Mouse (Mus musculus) forebrain, embryonic 12.5 days (tissue): ENCODE measurements around the gene Igfbp4. TPM values are rescaled to one million over a fixed set of nuclear protein-coding genes. Genes with fewer than 3 reads are reported as not detected.

Source experiments
- ATAC-seq: fragments of 200-750 bp; cut with Nextera tagmentation; 2 replicates; pipeline ENCODE4 v1.8.0; 2017; ENCODE audit warnings: moderate TSS enrichment; ENCODE audit not compliant: low FRiP score
- H3K27ac ChIP-seq: fragments of 300-500 bp; sonication (generic); 2 replicates; pipeline ENCODE4 v1.5.1; 2016; ENCODE audit warnings: mild to moderate bottlenecking
- H3K27me3 ChIP-seq: fragments of 300-500 bp; sonication (generic); 2 replicates; pipeline ENCODE4 v1.6.1; 2016; ENCODE audit warnings: mild to moderate bottlenecking
- H3K36me3 ChIP-seq: fragments of 300-500 bp; sonication (generic); replicated peaks from 2 replicates; pipeline ENCODE4 v1.6.1; 2016; ENCODE audit warnings: mild to moderate bottlenecking
- H3K4me1 ChIP-seq: fragments of 300-500 bp; sonication (generic); 2 replicates; pipeline ENCODE4 v1.6.1; 2016
- H3K4me2 ChIP-seq: fragments of 300-500 bp; sonication (generic); 2 replicates; pipeline ENCODE4 v1.6.1; 2016; ENCODE audit warnings: mild to moderate bottlenecking, moderate library complexity
- H3K4me3 ChIP-seq: fragments of 300-500 bp; sonication (generic); replicated peaks from 2 replicates; pipeline ENCODE4 v1.5.1; 2016; ENCODE audit warnings: mild to moderate bottlenecking
- H3K9ac ChIP-seq: fragments of 300-500 bp; sonication (generic); 2 replicates; pipeline ENCODE4 v1.6.1; 2016; ENCODE audit warnings: mild to moderate bottlenecking
- H3K9me3 ChIP-seq: fragments of 300-500 bp; sonication (generic); 2 replicates; pipeline ENCODE4 v1.6.1; 2016
- WGBS: fragments of 180-500 bp; shearing (Covaris S2); methylation state at CpG from one replicate; pipeline ENCODE4 v1.1.7; 2016; 5-methylcytosine and 5-hydroxymethylcytosine counted together
- polyA plus RNA-seq: library from polyadenylated mRNA; unstranded; fragments of >200 nt; fragmentation: Nextera tagmentation; extraction: Ambion mirVana; gene quantifications from 2 replicates; pipeline ENCODE4 v1.2.1, GENCODE M21; 2016

Igfbp4 gene
- polyA plus RNA-seq, 1 experiment from 2014 or later, result 247 TPM

GRCm38 (mm10) chr11:99043632-99044031 lies 2.6 kb downstream of the Igfbp4 start:
- WGBS, result 90% methylated on average over 6 of the region's 6 CpGs
- H3K27ac ChIP-seq, result no peak overlapping the region
- no peak for ATAC-seq
- peaks cover 34% of the 10 kb centered on the region for H3K4me1 ChIP-seq
- peaks cover 7% of the 10 kb centered on the region; the same call in 1 of the 2 replicates for H3K36me3 ChIP-seq
- peaks cover 9% of the 10 kb centered on the region; the same call in 1 of the 2 replicates for H3K27me3 ChIP-seq
- H3K4me3 ChIP-seq, result no peak overlapping the region
- no peak overlapping the region for H3K4me2 ChIP-seq
- no peaks in the 10 kb centered on the region for H3K9me3 ChIP-seq
- no peak overlapping the region for H3K9ac ChIP-seq

DNA sequence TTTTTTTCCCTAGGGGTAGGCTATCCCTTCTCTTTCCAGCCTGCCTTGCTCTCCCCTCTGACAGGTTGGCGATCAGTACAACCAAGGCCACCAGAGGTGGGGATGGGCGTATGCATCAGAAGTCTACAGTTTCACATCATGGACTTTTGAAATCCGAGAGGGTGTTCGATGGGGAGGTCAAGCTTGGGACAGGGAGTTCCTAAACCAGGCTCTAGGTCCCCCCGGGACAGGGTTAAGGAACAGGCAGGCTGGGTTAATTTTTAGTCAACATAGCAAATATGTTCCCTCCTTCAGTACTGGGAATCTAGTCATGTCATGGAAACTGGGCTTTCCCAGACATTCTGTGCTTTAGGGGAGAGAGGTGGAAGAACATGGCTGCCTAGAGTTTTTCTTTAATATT lies 3.3 kb downstream of the Igfbp4 start:
- Histone ChIP-seq H3K4me2 (no peak overlapping the region), H3K4me3 (no peak overlapping the region), H3K36me3 (peaks cover 14% of the 10 kb centered on the region; the same call in 1 of the 2 replicates), H3K9me3 (no peaks in the 10 kb centered on the region), H3K4me1 (peaks cover 34% of the 10 kb centered on the region), H3K27ac (no peak overlapping the region), H3K9ac (no peak overlapping the region), H3K27me3 (peaks cover 4% of the 10 kb centered on the region; the same call in 1 of the 2 replicates)
- ATAC-seq, result no peak
- 91% methylated on average over 5 of the region's 5 CpGs for WGBS

DNA sequence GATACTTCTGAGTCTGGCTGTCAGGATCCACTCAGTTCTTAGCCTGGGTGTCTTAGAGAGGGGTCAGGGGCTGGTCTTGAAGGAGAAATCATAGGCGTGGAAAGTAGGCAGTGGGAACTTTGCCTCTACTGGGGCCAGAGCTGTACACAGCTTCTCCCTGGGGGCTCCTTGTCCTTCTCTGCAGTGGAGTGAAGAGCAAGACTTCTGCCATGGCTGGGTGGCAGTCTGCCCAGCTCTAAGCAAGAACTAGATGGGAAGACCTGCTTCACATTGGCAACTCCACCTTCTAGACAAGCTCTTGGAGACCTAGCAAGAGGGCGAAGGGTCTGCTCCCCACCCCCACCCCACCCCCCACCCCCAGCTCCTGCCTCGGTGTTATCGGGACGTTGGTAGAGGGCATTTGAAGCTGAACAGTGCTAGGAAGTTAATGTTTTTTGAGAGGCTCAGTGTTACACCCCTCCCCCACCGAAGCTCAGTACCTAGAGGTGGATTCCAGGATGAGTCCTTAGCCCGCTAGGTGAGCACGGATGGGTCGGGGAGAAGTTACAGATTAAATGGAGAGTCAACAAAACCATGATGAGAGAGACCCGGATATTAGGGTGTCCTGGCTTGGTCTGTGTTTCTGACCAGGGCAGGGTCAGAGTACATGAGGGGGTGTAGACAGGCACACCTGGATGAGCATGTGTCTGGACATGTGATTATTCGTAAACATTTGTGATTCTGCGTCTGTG lies 4.3 kb downstream of the Igfbp4 start:
- Histone ChIP-seq H3K4me2 (no peak overlapping the region), H3K4me3 (no peak overlapping the region), H3K36me3 (peaks cover 23% of the 10 kb centered on the region), H3K9ac (no peak overlapping the region), H3K9me3 (no peaks in the 10 kb centered on the region), H3K27me3 (peaks cover 3% of the 10 kb centered on the region; the same call in 1 of the 2 replicates), H3K4me1 (peaks cover 31% of the 10 kb centered on the region), H3K27ac (no peak overlapping the region)
- ATAC-seq, result no peak
- WGBS, result 92% methylated on average over 12 of the region's 12 CpGs

DNA sequence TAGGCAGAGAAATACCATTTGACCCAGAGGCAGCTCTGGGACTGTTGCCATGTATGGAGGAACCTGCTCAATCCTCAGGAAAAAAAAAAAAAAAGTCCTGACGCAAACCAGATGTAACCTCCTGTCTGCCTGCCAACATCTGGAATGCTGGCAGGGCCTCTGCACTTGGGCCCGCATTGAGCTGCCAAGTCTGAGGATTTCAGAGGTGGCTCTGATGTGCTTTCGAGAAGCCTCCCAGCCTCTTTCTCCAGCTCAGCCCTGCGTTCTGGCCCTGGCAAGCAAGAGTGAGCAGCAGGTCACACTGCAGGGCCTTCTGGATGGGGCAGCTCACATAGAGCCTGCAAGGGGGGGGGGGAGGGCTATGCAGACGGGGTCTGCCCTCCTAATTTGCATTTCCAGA lies 6.1 kb downstream of the Igfbp4 start:
- no peak overlapping the region for H3K9ac ChIP-seq
- H3K36me3 ChIP-seq, result peaks cover 40% of the 10 kb centered on the region
- no peak overlapping the region for H3K4me2 ChIP-seq
- no peak for ATAC-seq
- WGBS, result 75% methylated on average over 5 of the region's 5 CpGs
- no peaks in the 10 kb centered on the region for H3K9me3 ChIP-seq
- peak overlapping the region; percentile 26; the same call in 1 of the 2 replicates for H3K27ac ChIP-seq
- H3K4me1 ChIP-seq, result peaks cover 14% of the 10 kb centered on the region
- peaks cover under 1% of the 10 kb centered on the region; the same call in 1 of the 2 replicates for H3K27me3 ChIP-seq
- no peak overlapping the region for H3K4me3 ChIP-seq

DNA sequence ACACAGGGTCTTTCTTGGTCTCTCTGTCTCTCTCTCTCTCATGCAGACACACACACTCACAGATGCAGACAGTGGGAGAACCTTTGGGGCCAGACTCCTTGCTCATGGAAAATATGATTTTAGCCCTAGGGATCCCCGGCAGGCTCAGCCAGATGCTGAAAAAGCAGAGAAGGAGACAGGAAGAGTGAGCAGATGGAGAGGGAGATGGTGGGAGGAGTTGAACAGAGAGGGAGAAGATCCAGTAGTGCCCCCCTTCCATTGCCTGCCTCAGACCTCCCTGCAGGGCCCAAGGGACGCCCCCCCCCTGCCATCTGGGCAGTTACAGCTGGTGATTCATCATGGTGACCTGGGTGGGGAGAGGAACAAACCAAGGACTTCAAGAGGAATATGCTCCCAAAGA lies 6.6 kb downstream of the Igfbp4 start:
- Histone ChIP-seq H3K9ac (no peak overlapping the region), H3K4me3 (no peak overlapping the region), H3K9me3 (no peaks in the 10 kb centered on the region), H3K4me2 (no peak overlapping the region), H3K4me1 (peaks cover 9% of the 10 kb centered on the region), H3K27me3 (no peaks in the 10 kb centered on the region), H3K27ac (peak overlapping the region; percentile 26; the same call in 1 of the 2 replicates), H3K36me3 (peaks cover 41% of the 10 kb centered on the region)
- WGBS, result 85% methylated on average over 2 of the region's 2 CpGs
- no peak for ATAC-seq

GRCm38 (mm10) chr11:99055143-99055542 lies 14.1 kb downstream of the Igfbp4 start:
- Histone ChIP-seq H3K27me3 (no peaks in the 10 kb centered on the region), H3K36me3 (peaks cover 19% of the 10 kb centered on the region), H3K4me1 (peaks cover 13% of the 10 kb centered on the region), H3K9me3 (no peaks in the 10 kb centered on the region), H3K4me2 (no peak overlapping the region), H3K4me3 (no peak overlapping the region), H3K27ac (0 out of 2 replicates have a peak overlapping the region, but pooled peaks have one; percentile 1), H3K9ac (no peak overlapping the region)
- 59% methylated on average over 4 of the region's 4 CpGs for WGBS
- ATAC-seq, result no peak

DNA sequence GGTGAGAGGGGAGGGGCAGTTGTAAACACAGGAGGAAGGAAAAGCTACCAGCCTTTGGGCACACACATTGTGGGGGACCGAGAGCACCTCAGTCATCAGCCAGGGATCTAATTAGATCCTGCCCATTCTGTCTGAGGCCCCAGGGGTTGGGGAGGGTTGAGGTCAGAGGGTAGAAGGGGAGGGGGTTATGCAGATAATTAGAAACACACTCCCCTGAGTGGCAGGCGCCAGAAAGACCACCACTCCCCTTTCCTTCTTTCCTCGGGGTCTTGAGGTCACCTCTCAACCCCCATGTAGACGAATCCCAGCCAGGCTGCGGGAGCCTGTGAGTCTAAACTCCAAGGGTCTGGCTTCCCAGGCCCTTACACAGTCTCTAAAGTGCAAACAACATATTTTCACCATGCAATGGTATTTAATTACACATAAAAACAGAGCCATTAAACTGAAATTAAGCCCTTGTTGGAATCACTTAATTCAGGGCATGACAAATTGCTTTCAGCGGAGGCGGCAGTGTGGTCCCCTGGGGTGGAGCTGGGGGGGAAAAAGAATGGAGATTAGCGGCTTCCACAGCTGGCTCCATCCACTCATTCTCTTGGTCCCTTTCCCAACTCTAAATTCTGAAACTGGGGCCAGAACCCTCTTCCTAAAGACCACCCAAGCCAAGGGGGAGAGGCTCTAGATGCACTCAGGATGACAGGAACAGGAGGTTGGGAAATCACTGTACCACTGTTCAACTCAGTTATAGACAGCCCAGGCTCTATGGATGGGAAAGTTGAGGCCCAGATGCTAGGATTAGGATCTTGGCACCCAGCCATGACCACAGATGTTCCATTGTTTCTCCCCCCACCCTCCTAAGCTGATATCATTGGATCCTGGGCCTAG lies 14.8 kb downstream of the Igfbp4 start:
- H3K36me3 ChIP-seq, result peaks cover 14% of the 10 kb centered on the region
- H3K9me3 ChIP-seq, result no peaks in the 10 kb centered on the region
- H3K4me3 ChIP-seq, result no peak overlapping the region
- H3K27ac ChIP-seq, result 0 out of 2 replicates have a peak overlapping the region, but pooled peaks have one; percentile 1
- no peak overlapping the region for H3K9ac ChIP-seq
- H3K4me1 ChIP-seq, result peaks cover 13% of the 10 kb centered on the region
- WGBS, result 4% methylated on average over 8 of the region's 8 CpGs
- no peak for ATAC-seq
- H3K4me2 ChIP-seq, result no peak overlapping the region
- no peaks in the 10 kb centered on the region for H3K27me3 ChIP-seq

DNA sequence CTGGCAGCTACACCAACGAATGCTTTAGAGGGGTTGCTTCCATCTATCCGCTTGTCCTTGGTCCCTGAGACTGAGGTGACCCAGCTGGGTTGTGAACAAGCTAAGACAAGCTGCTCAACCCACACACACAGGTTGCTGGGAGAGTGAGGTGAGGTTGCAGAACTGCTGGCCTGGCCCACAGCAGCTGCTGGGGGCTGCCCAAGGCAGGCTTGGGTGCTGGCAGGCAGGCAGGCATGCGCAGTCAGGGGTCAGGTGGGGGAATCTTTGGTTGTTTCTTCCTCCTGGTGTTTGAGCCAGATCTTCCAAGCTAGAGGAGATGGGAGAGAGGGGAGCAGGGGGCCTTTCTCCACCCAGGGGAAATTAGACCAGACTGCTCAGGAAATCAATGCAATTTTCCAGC lies 19.4 kb downstream of the Igfbp4 start:
- H3K4me1 ChIP-seq, result peaks cover 14% of the 10 kb centered on the region
- H3K27me3 ChIP-seq, result no peaks in the 10 kb centered on the region
- no peak overlapping the region for H3K27ac ChIP-seq
- H3K4me2 ChIP-seq, result no peak overlapping the region
- no peak overlapping the region for H3K9ac ChIP-seq
- WGBS, result 79% methylated on average over 3 of the region's 3 CpGs
- H3K36me3 ChIP-seq, result no peaks in the 10 kb centered on the region
- H3K4me3 ChIP-seq, result no peak overlapping the region
- ATAC-seq, result no peak
- H3K9me3 ChIP-seq, result no peaks in the 10 kb centered on the region

GRCm38 (mm10) chr11:99062661-99063060 lies 21.6 kb downstream of the Igfbp4 start:
- Histone ChIP-seq H3K36me3 (no peaks in the 10 kb centered on the region), H3K4me3 (no peak overlapping the region), H3K27ac (no peak overlapping the region), H3K9me3 (no peaks in the 10 kb centered on the region), H3K4me1 (peaks cover 8% of the 10 kb centered on the region), H3K4me2 (no peak overlapping the region), H3K27me3 (no peaks in the 10 kb centered on the region), H3K9ac (no peak overlapping the region)
- no peak for ATAC-seq
- WGBS, result 89% methylated on average over 7 of the region's 7 CpGs

GRCm38 (mm10) chr11:99063406-99064131 lies 22.5 kb downstream of the Igfbp4 start:
- H3K27ac ChIP-seq, result no peak overlapping the region
- H3K27me3 ChIP-seq, result no peaks in the 10 kb centered on the region
- 37% methylated on average over 8 of the region's 8 CpGs for WGBS
- peaks cover 8% of the 10 kb centered on the region for H3K4me1 ChIP-seq
- ATAC-seq, result no peak
- no peak overlapping the region for H3K9ac ChIP-seq
- H3K4me3 ChIP-seq, result no peak overlapping the region
- H3K4me2 ChIP-seq, result no peak overlapping the region
- no peaks in the 10 kb centered on the region for H3K36me3 ChIP-seq
- H3K9me3 ChIP-seq, result no peaks in the 10 kb centered on the region

DNA sequence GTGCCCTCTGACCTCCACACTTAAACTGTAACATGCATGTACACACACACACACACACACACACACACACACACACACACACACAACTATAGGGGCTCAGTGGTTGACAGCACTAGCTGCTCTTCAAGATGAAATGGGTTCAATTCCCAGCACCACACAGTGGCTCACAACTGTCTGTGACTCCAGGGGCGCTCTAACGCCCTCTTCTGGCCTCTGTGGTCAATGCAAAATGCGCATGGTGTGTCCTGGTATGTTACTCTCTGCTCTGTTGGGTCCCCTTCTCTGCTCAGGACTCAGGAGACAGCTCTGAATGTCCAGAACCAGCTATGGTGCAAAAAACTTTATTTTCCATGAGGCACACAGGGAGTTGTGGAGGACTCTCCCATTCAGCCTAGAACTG lies 24.3 kb downstream of the Igfbp4 start:
- H3K4me1 ChIP-seq, result peaks cover 8% of the 10 kb centered on the region
- no peaks in the 10 kb centered on the region for H3K9me3 ChIP-seq
- no peak overlapping the region for H3K4me3 ChIP-seq
- no peaks in the 10 kb centered on the region for H3K36me3 ChIP-seq
- H3K27ac ChIP-seq, result no peak overlapping the region
- H3K9ac ChIP-seq, result no peak overlapping the region
- WGBS, result 75% methylated on average over 3 of the region's 3 CpGs
- no peak for ATAC-seq
- no peaks in the 10 kb centered on the region for H3K27me3 ChIP-seq
- H3K4me2 ChIP-seq, result no peak overlapping the region

- Histone ChIP-seq H3K27me3 (no peaks in the 10 kb centered on the region), H3K9me3 (no peaks in the 10 kb centered on the region), H3K36me3 (no peaks in the 10 kb centered on the region), H3K4me2 (no peak overlapping the region), H3K4me3 (no peak overlapping the region), H3K4me1 (peaks cover 8% of the 10 kb centered on the region), H3K9ac (no peak overlapping the region), H3K27ac (no peak overlapping the region)
- 21% methylated on average over 2 of the region's 2 CpGs for WGBS
- ATAC-seq, result 0 out of 2 replicates have a peak, but pooled peaks have one; percentile 39
Observed at GRCm38 (mm10) chr11:99065979-99066378, 24.9 kb downstream of the Igfbp4 start.
